Mouse (Mus musculus) hindbrain, embryonic 15.5 days (tissue): Measurements from ENCODE around the gene Otud3. TPM values are rescaled to one million over a fixed set of nuclear protein-coding genes. Genes with fewer than 3 reads are reported as not detected.

Source experiments
- ATAC-seq: fragments of 200-750 bp; cut with Nextera tagmentation; 2 replicates; pipeline ENCODE4 v1.8.0; 2017; ENCODE audit warnings: low read depth, moderate number of reproducible peaks, moderate TSS enrichment; ENCODE audit not compliant: low FRiP score
- H3K27ac ChIP-seq: fragments of 300-500 bp; sonication (generic); replicated peaks from 2 replicates; pipeline ENCODE4 v1.5.1; 2015; ENCODE audit warnings: mild to moderate bottlenecking, inconsistent platforms
- H3K27me3 ChIP-seq: fragments of 300-500 bp; sonication (generic); 2 replicates; pipeline ENCODE4 v1.6.1; 2015; ENCODE audit warnings: control low read depth, inconsistent platforms
- H3K36me3 ChIP-seq: fragments of 300-500 bp; sonication (generic); 2 replicates; pipeline ENCODE4 v1.6.1; 2015; ENCODE audit warnings: control low read depth, inconsistent platforms
- H3K4me1 ChIP-seq: fragments of 300-500 bp; sonication (generic); replicated peaks from 2 replicates; pipeline ENCODE4 v1.6.1; 2015; ENCODE audit warnings: control low read depth, inconsistent platforms
- H3K4me2 ChIP-seq: fragments of 300-500 bp; sonication (generic); 2 replicates; pipeline ENCODE4 v1.6.1; 2015; ENCODE audit warnings: moderate library complexity, mild to moderate bottlenecking, inconsistent platforms
- H3K4me3 ChIP-seq: fragments of 300-500 bp; sonication (generic); 2 replicates; pipeline ENCODE4 v1.5.1; 2015; ENCODE audit warnings: mild to moderate bottlenecking, inconsistent platforms
- H3K9ac ChIP-seq: fragments of 300-500 bp; sonication (generic); 2 replicates; pipeline ENCODE4 v1.6.1; 2015; ENCODE audit warnings: inconsistent platforms
- H3K9me3 ChIP-seq: fragments of 300-500 bp; sonication (generic); 2 replicates; pipeline ENCODE4 v1.6.1; 2016; ENCODE audit warnings: control low read depth, inconsistent platforms
- WGBS: fragments of 180-500 bp; shearing (Covaris S2); methylation state at CpG from one replicate; pipeline ENCODE4 v1.1.7; 2015; 5-methylcytosine and 5-hydroxymethylcytosine counted together
- polyA plus RNA-seq: library from polyadenylated mRNA; unstranded; fragments of >200 nt; fragmentation: Nextera tagmentation; extraction: Ambion mirVana; gene quantifications from 2 replicates; pipeline ENCODE4 v1.2.1, GENCODE M21; 2015

Otud3 gene
- 2.3 and 2.8 TPM in 2 replicates for polyA plus RNA-seq

- peak; percentile 95 for ATAC-seq
- peaks cover 25% of the 10 kb centered on the region for H3K4me1 ChIP-seq
Observed at GRCm38 (mm10) chr4:138913797-138914196, at the start of gene Otud3. Gene Otud3 (minus strand): TSS chr4:138913945.

GRCm38 (mm10) chr4:138962719-138963118, 49.0 kb upstream of the Otud3 start:
- 93% methylated on average over 5 of the region's 5 CpGs for WGBS

More at GRCm38 (mm10) chr4:138913797-138914196, at the start of gene Otud3:
- Histone ChIP-seq H3K4me2 (peak within 1 kb of the TSS; percentile 88), H3K9me3 (no peaks in the 10 kb centered on the region), H3K9ac (peak within 1 kb of the TSS; percentile 97), H3K27me3 (no peaks in the 10 kb centered on the region), H3K27ac (peak within 1 kb of the TSS; percentile 78), H3K36me3 (peaks cover 8% of the 10 kb centered on the region; the same call in 1 of the 2 replicates), H3K4me3 (peak within 1 kb of the TSS; percentile 98)
- under 1% methylated on average over 38 of the region's 39 CpGs for WGBS

DNA sequence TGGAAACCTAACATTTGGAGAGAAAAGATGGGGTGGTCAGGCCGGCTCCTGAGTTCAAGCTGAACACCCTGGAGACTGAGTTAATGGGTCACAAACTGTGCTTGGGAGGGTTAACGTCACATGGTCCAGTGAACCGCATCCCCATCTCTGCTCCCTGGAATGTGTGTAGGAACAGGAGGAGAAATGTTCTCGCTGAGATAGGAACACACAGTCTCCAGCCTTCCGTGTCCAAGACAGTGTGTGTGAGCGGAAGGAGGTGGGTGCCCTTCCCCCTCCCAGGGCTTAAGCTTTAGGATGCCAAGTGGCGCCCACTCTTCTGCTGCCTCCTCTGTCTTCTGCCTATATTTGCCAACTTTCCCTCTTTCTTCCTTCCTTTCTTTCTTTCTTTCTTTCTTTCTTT, 46.2 kb upstream of the Otud3 start:
- H3K4me1 ChIP-seq: no peaks in the 10 kb centered on the region
- no peak overlapping the region for H3K4me2 ChIP-seq
- no peaks in the 10 kb centered on the region for H3K9me3 ChIP-seq
- WGBS: 59% methylated on average over 7 of the region's 7 CpGs
- H3K9ac ChIP-seq: no peak overlapping the region
- no peaks in the 10 kb centered on the region for H3K36me3 ChIP-seq
- H3K27me3 ChIP-seq: no peaks in the 10 kb centered on the region; the same call in 1 of the 2 replicates
- no peak overlapping the region for H3K4me3 ChIP-seq
- no peak for ATAC-seq
- H3K27ac ChIP-seq: no peak overlapping the region

More at GRCm38 (mm10) chr4:138962719-138963118, 49.0 kb upstream of the Otud3 start:
- Histone ChIP-seq H3K9ac (no peak overlapping the region), H3K4me2 (no peak overlapping the region), H3K27ac (no peak overlapping the region), H3K4me1 (no peaks in the 10 kb centered on the region), H3K36me3 (no peaks in the 10 kb centered on the region), H3K27me3 (no peaks in the 10 kb centered on the region), H3K4me3 (no peak overlapping the region), H3K9me3 (no peaks in the 10 kb centered on the region)
- ATAC-seq: no peak

DNA sequence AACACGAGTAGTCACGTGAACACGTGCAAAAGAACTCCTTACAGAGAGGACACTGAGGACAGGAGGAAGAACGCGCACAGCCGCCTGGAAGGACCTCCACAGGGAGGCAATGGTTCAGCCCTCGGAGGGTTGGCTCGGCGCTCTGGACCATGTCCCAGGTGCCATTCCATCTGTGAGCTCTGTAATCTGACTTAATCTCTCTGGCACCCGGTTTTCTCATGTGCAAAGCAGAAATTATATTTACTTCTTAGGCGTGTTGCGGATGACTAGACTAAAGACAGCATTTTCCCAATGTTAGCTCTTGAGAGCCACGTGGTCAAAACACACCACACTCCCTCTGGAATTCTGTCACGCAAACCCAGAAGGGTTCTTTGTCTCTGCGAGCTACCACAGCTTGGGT, 45.4 kb upstream of the Otud3 start:
- 83% methylated on average over 15 of the region's 15 CpGs for WGBS
- H3K27me3 ChIP-seq: no peaks in the 10 kb centered on the region; the same call in 1 of the 2 replicates
- no peak overlapping the region for H3K9ac ChIP-seq
- no peak for ATAC-seq
- no peaks in the 10 kb centered on the region for H3K9me3 ChIP-seq
- no peak overlapping the region for H3K4me3 ChIP-seq
- no peak overlapping the region for H3K27ac ChIP-seq
- no peak overlapping the region for H3K4me2 ChIP-seq
- H3K4me1 ChIP-seq: no peaks in the 10 kb centered on the region
- no peaks in the 10 kb centered on the region for H3K36me3 ChIP-seq

GRCm38 (mm10) chr4:138958612-138959011, 44.9 kb upstream of the Otud3 start:
- H3K4me1 ChIP-seq: no peaks in the 10 kb centered on the region
- no peak overlapping the region for H3K4me2 ChIP-seq
- no peak overlapping the region for H3K9ac ChIP-seq
- no peaks in the 10 kb centered on the region; the same call in 1 of the 2 replicates for H3K27me3 ChIP-seq
- H3K36me3 ChIP-seq: no peaks in the 10 kb centered on the region
- no peak overlapping the region for H3K4me3 ChIP-seq
- ATAC-seq: no peak
- H3K9me3 ChIP-seq: no peaks in the 10 kb centered on the region
- 87% methylated on average over 9 of the region's 9 CpGs for WGBS
- H3K27ac ChIP-seq: no peak overlapping the region

- Histone ChIP-seq H3K9ac (no peak overlapping the region), H3K4me1 (no peaks in the 10 kb centered on the region), H3K27ac (no peak overlapping the region), H3K36me3 (no peaks in the 10 kb centered on the region), H3K27me3 (no peaks in the 10 kb centered on the region), H3K4me2 (no peak overlapping the region), H3K4me3 (no peak overlapping the region), H3K9me3 (no peaks in the 10 kb centered on the region)
- WGBS: 90% methylated on average over 2 of the region's 2 CpGs
- ATAC-seq: no peak
Observed at GRCm38 (mm10) chr4:138948257-138948656, 34.5 kb upstream of the Otud3 start.

GRCm38 (mm10) chr4:138943730-138944129, 30.0 kb upstream of the Otud3 start:
- no peak overlapping the region for H3K4me3 ChIP-seq
- WGBS: 24% methylated on average over 15 of the region's 15 CpGs
- no peak overlapping the region for H3K27ac ChIP-seq
- H3K4me1 ChIP-seq: no peaks in the 10 kb centered on the region
- H3K9ac ChIP-seq: no peak overlapping the region
- H3K4me2 ChIP-seq: no peak overlapping the region
- no peaks in the 10 kb centered on the region for H3K9me3 ChIP-seq
- no peaks in the 10 kb centered on the region for H3K27me3 ChIP-seq
- H3K36me3 ChIP-seq: no peaks in the 10 kb centered on the region
- ATAC-seq: no peak

GRCm38 (mm10) chr4:138941966-138942365, 28.2 kb upstream of the Otud3 start:
- no peak for ATAC-seq
- Histone ChIP-seq H3K9me3 (no peaks in the 10 kb centered on the region), H3K4me3 (no peak overlapping the region), H3K9ac (no peak overlapping the region), H3K27ac (no peak overlapping the region), H3K36me3 (no peaks in the 10 kb centered on the region), H3K4me2 (no peak overlapping the region), H3K4me1 (no peaks in the 10 kb centered on the region), H3K27me3 (no peaks in the 10 kb centered on the region)
- WGBS: 69% methylated on average over 6 of the region's 6 CpGs

DNA sequence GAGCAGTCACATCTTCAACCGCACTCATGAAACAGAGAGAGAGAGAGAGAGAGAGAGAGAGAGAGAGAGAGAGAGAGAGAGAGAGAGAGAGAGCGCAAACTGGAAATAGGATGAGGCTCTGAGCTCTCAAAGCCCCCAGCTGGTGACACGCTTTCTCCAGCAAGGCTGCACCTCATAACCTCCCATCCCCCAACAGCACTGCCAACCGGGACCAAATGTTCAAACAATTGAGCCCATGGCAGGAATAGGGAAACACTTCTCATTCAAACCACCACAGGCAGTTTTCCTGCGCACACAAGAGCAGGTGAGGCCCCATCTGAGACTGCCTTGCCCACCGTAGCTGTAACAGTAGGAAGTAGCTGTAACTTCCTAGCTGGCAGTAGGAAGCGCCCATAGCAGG, 27.7 kb upstream of the Otud3 start:
- Histone ChIP-seq H3K9me3 (no peaks in the 10 kb centered on the region), H3K36me3 (no peaks in the 10 kb centered on the region), H3K27me3 (no peaks in the 10 kb centered on the region), H3K4me3 (no peak overlapping the region), H3K4me1 (no peaks in the 10 kb centered on the region), H3K4me2 (no peak overlapping the region), H3K27ac (no peak overlapping the region), H3K9ac (no peak overlapping the region)
- ATAC-seq: no peak
- 42% methylated on average over 7 of the region's 7 CpGs for WGBS

DNA sequence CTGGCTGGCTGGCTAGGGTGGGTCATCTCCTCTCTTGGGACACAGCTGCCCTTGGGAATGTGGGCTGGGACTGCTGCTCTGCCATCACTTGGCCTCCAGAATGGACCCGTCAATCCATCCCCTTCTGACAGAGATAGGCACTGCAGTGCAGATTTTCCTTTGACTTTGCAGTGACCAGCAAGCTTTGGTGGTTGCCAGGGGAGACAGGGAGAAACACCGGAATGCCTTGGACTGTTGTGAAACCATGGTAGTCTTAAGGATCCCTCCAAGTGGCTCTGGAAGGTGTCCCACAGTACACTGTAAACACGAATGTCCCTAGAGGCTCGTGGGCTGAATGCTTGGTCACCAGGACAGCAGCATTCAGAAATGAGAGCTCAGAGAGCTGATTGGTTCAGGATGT, 25.7 kb upstream of the Otud3 start:
- no peak for ATAC-seq
- Histone ChIP-seq H3K4me1 (no peaks in the 10 kb centered on the region), H3K27me3 (no peaks in the 10 kb centered on the region), H3K4me2 (no peak overlapping the region), H3K4me3 (no peak overlapping the region), H3K9me3 (no peaks in the 10 kb centered on the region), H3K9ac (no peak overlapping the region), H3K27ac (no peak overlapping the region), H3K36me3 (no peaks in the 10 kb centered on the region)
- WGBS: 49% methylated on average over 4 of the region's 4 CpGs

DNA sequence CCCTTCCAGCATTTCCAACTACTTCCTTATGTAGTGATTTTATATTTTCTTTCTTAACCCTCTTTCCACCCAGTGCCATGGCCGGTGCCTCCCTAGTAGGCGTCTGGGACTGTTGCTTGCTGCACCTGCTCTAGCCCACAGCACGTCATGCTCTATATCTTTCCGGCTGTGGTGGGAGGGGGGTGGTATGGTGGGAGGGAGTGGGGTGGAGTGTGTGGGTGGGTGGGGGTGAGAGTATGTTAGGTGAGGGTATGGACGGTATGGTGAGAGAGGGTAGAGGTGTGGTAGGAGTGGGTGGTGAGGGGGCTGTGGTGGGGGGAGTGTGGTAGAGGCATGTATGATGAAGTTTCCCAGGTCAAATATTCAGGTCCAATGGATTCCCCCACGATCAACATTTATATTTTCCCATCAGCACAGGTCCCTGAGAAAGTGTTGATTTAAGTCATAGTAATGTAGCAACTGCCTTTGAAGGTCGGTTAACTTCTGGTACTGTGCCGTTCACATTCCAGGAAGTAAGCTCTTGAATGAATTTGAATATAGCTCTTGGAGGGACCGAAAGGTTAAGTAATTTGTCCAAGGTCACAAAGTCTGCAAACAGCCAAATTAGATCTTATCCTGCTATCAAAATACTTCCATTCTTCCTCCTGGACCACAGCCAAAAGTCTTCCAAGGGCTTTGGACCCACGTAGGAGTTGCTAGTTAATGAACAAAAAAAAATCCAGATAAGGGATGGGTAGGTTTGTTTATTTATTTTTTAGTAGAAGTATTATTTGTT, 24.9 kb upstream of the Otud3 start:
- Histone ChIP-seq H3K4me2 (no peak overlapping the region), H3K4me1 (no peaks in the 10 kb centered on the region), H3K27me3 (no peaks in the 10 kb centered on the region), H3K9ac (no peak overlapping the region), H3K36me3 (no peaks in the 10 kb centered on the region), H3K4me3 (no peak overlapping the region), H3K27ac (no peak overlapping the region), H3K9me3 (no peaks in the 10 kb centered on the region)
- ATAC-seq: no peak
- 86% methylated on average over 10 of the region's 10 CpGs for WGBS

- Histone ChIP-seq H3K4me1 (no peaks in the 10 kb centered on the region), H3K27ac (no peak overlapping the region), H3K9ac (no peak overlapping the region), H3K36me3 (no peaks in the 10 kb centered on the region), H3K9me3 (no peaks in the 10 kb centered on the region), H3K4me2 (no peak overlapping the region), H3K4me3 (no peak overlapping the region), H3K27me3 (no peaks in the 10 kb centered on the region)
- WGBS: 87% methylated on average over 11 of the region's 11 CpGs
- ATAC-seq: no peak
Observed at GRCm38 (mm10) chr4:138934456-138935145, 20.9 kb upstream of the Otud3 start.
